Mouse (Mus musculus): ENCODE results near the gene Ufsp1.
A peak's percentile ranks its signal among the peaks of the same experiment; 100 is the strongest.

The Ufsp1 gene

GRCm38 (mm10) chr5:137333512-137334174 lies 39.2 kb downstream of the Ufsp1 start, which contains the start of gene Slc12a9:
Gene Slc12a9 (minus strand): TSS chr5:137333597.
- DNase-seq (ENCODE audit: low read depth, low spot score): peak; percentile 96

GRCm38 (mm10) chr5:137334317-137334716 lies 39.9 kb downstream of the Ufsp1 start:
- DNase-seq (ENCODE audit: low read depth, low spot score): no peak

- DNase-seq (ENCODE audit: low read depth, low spot score): no peak
Measured at GRCm38 (mm10) chr5:137335066-137335465, 40.6 kb downstream of the Ufsp1 start.

GRCm38 (mm10) chr5:137337190-137337589 lies 42.8 kb downstream of the Ufsp1 start:
- DNase-seq (ENCODE audit: low read depth, low spot score): no peak

- DNase-seq (ENCODE audit: low read depth, low spot score): peak; percentile 80
Measured at GRCm38 (mm10) chr5:137338256-137338655, 43.8 kb downstream of the Ufsp1 start.

- no peak for DNase-seq (ENCODE audit: low read depth, low spot score)
Measured at GRCm38 (mm10) chr5:137338663-137339289, 44.3 kb downstream of the Ufsp1 start.

- DNase-seq (ENCODE audit: low read depth, low spot score): peak; percentile 15
Measured at GRCm38 (mm10) chr5:137339290-137339979, 45.0 kb downstream of the Ufsp1 start.

- no peak for DNase-seq (ENCODE audit: low read depth, low spot score)
Measured at GRCm38 (mm10) chr5:137340222-137340621, 45.8 kb downstream of the Ufsp1 start.

GRCm38 (mm10) chr5:137342407-137343012 lies 48.1 kb downstream of the Ufsp1 start:
- DNase-seq (ENCODE audit: low read depth, low spot score): no peak

GRCm38 (mm10) chr5:137343412-137343811 lies 49.0 kb downstream of the Ufsp1 start:
- DNase-seq (ENCODE audit: low read depth, low spot score): no peak

GRCm38 (mm10) chr5:137343869-137344268 lies 49.4 kb downstream of the Ufsp1 start:
- no peak for DNase-seq (ENCODE audit: low read depth, low spot score)
